Mouse (Mus musculus): ENCODE measurements around the gene Anxa9. TPM values are rescaled to one million over a fixed set of nuclear protein-coding genes. Genes with fewer than 3 reads are reported as not detected.
A peak's percentile ranks its signal among the peaks of the same experiment; 100 is the strongest.

The Anxa9 gene
- polyA plus RNA-seq, 1 experiment, result 1.5 TPM

GRCm38 (mm10) chr3:95314075-95314474 lies 7.1 kb upstream of the Anxa9 start:
- no peak for TF ChIP-seq POLR2A (IDR thresholded peaks at IDR 0.05; ENCODE audit: control insufficient read depth, extremely low read depth, insufficient read depth, low read length, poor library complexity)
- TF ChIP-seq CTCF (IDR thresholded peaks at IDR 0.05; ENCODE audit: borderline replicate concordance, control insufficient read depth, extremely low read depth, insufficient read depth, low read length, poor library complexity), result no peak
- Histone ChIP-seq H3K27me3 (ENCODE audit: control insufficient read depth, insufficient read depth, low read length) (no peaks in the 10 kb centered on the region), H3K4me1 (replicated peaks; ENCODE audit: control insufficient read depth, insufficient read depth, low read length) (peaks cover 23% of the 10 kb centered on the region), H3K36me3 (ENCODE audit: control insufficient read depth, insufficient read depth, low read length) (no peaks in the 10 kb centered on the region), H3K4me3 (ENCODE audit: control insufficient read depth, insufficient read depth, low read length) (no peak overlapping the region), H3K27ac (ENCODE audit: control insufficient read depth, insufficient read depth, low read length) (no peak overlapping the region)
- WGBS, result 88% methylated on average over 6 of the region's 6 CpGs
- DNase-seq, result no peak

- no peak for TF ChIP-seq POLR2A (IDR thresholded peaks at IDR 0.05; ENCODE audit: control insufficient read depth, extremely low read depth, insufficient read depth, low read length, poor library complexity)
- no peak for TF ChIP-seq CTCF (IDR thresholded peaks at IDR 0.05; ENCODE audit: borderline replicate concordance, control insufficient read depth, extremely low read depth, insufficient read depth, low read length, poor library complexity)
- WGBS, result 47% methylated on average over 7 of the region's 7 CpGs
- no peak overlapping the region for H3K27ac ChIP-seq (ENCODE audit: control insufficient read depth, insufficient read depth, low read length)
Measured at GRCm38 (mm10) chr3:95313476-95313875, 6.5 kb upstream of the Anxa9 start.

GRCm38 (mm10) chr3:95312623-95313022 lies 5.6 kb upstream of the Anxa9 start:
- no peak for DNase-seq
- Histone ChIP-seq H3K36me3 (ENCODE audit: control insufficient read depth, insufficient read depth, low read length) (no peaks in the 10 kb centered on the region), H3K27ac (ENCODE audit: control insufficient read depth, insufficient read depth, low read length) (no peak overlapping the region), H3K4me3 (ENCODE audit: control insufficient read depth, insufficient read depth, low read length) (no peak overlapping the region), H3K4me1 (replicated peaks; ENCODE audit: control insufficient read depth, insufficient read depth, low read length) (peaks cover 22% of the 10 kb centered on the region), H3K27me3 (ENCODE audit: control insufficient read depth, insufficient read depth, low read length) (no peaks in the 10 kb centered on the region)
- TF ChIP-seq POLR2A (IDR thresholded peaks at IDR 0.05; ENCODE audit: control insufficient read depth, extremely low read depth, insufficient read depth, low read length, poor library complexity), result no peak
- TF ChIP-seq CTCF (IDR thresholded peaks at IDR 0.05; ENCODE audit: borderline replicate concordance, control insufficient read depth, extremely low read depth, insufficient read depth, low read length, poor library complexity), result no peak
- 17% methylated on average over 6 of the region's 6 CpGs for WGBS

More at GRCm38 (mm10) chr3:95313476-95313875, 6.5 kb upstream of the Anxa9 start:
- Histone ChIP-seq H3K4me3 (ENCODE audit: control insufficient read depth, insufficient read depth, low read length) (no peak overlapping the region), H3K4me1 (replicated peaks; ENCODE audit: control insufficient read depth, insufficient read depth, low read length) (peaks cover 23% of the 10 kb centered on the region), H3K27me3 (ENCODE audit: control insufficient read depth, insufficient read depth, low read length) (no peaks in the 10 kb centered on the region), H3K36me3 (ENCODE audit: control insufficient read depth, insufficient read depth, low read length) (no peaks in the 10 kb centered on the region)
- no peak for DNase-seq

GRCm38 (mm10) chr3:95310968-95311882 lies 4.2 kb upstream of the Anxa9 start:
- Histone ChIP-seq H3K27ac (ENCODE audit: control insufficient read depth, insufficient read depth, low read length) (no peak overlapping the region), H3K4me3 (ENCODE audit: control insufficient read depth, insufficient read depth, low read length) (no peak overlapping the region), H3K36me3 (ENCODE audit: control insufficient read depth, insufficient read depth, low read length) (no peaks in the 10 kb centered on the region), H3K4me1 (replicated peaks; ENCODE audit: control insufficient read depth, insufficient read depth, low read length) (peaks cover 14% of the 10 kb centered on the region), H3K27me3 (ENCODE audit: control insufficient read depth, insufficient read depth, low read length) (no peaks in the 10 kb centered on the region)
- peak; percentile 64 for DNase-seq
- TF ChIP-seq POLR2A (IDR thresholded peaks at IDR 0.05; ENCODE audit: control insufficient read depth, extremely low read depth, insufficient read depth, low read length, poor library complexity) (no peak), CTCF (IDR thresholded peaks at IDR 0.05; ENCODE audit: borderline replicate concordance, control insufficient read depth, extremely low read depth, insufficient read depth, low read length, poor library complexity) (no peak)
- 63% methylated on average over 9 of the region's 9 CpGs for WGBS

GRCm38 (mm10) chr3:95310496-95310895 lies 3.5 kb upstream of the Anxa9 start:
- H3K4me1 ChIP-seq (replicated peaks; ENCODE audit: control insufficient read depth, insufficient read depth, low read length), result peaks cover 8% of the 10 kb centered on the region
- H3K36me3 ChIP-seq (ENCODE audit: control insufficient read depth, insufficient read depth, low read length), result no peaks in the 10 kb centered on the region
- H3K27ac ChIP-seq (ENCODE audit: control insufficient read depth, insufficient read depth, low read length), result no peak overlapping the region
- no peak for DNase-seq
- WGBS, result 89% methylated on average over 3 of the region's 3 CpGs
- no peaks in the 10 kb centered on the region for H3K27me3 ChIP-seq (ENCODE audit: control insufficient read depth, insufficient read depth, low read length)
- TF ChIP-seq POLR2A (IDR thresholded peaks at IDR 0.05; ENCODE audit: control insufficient read depth, extremely low read depth, insufficient read depth, low read length, poor library complexity) (no peak), CTCF (IDR thresholded peaks at IDR 0.05; ENCODE audit: borderline replicate concordance, control insufficient read depth, extremely low read depth, insufficient read depth, low read length, poor library complexity) (no peak)
- H3K4me3 ChIP-seq (ENCODE audit: control insufficient read depth, insufficient read depth, low read length), result no peak overlapping the region

- H3K4me1 ChIP-seq (replicated peaks; ENCODE audit: control insufficient read depth, insufficient read depth, low read length), result no peaks in the 10 kb centered on the region
- no peak for TF ChIP-seq POLR2A (IDR thresholded peaks at IDR 0.05; ENCODE audit: control insufficient read depth, extremely low read depth, insufficient read depth, low read length, poor library complexity)
- no peak for TF ChIP-seq CTCF (IDR thresholded peaks at IDR 0.05; ENCODE audit: borderline replicate concordance, control insufficient read depth, extremely low read depth, insufficient read depth, low read length, poor library complexity)
- no peaks in the 10 kb centered on the region for H3K27me3 ChIP-seq (ENCODE audit: control insufficient read depth, insufficient read depth, low read length)
- WGBS, result 88% methylated on average over 4 of the region's 4 CpGs
- no peak overlapping the region for H3K27ac ChIP-seq (ENCODE audit: control insufficient read depth, insufficient read depth, low read length)
- H3K36me3 ChIP-seq (ENCODE audit: control insufficient read depth, insufficient read depth, low read length), result no peaks in the 10 kb centered on the region
- no peak overlapping the region for H3K4me3 ChIP-seq (ENCODE audit: control insufficient read depth, insufficient read depth, low read length)
- DNase-seq, result no peak
Measured at GRCm38 (mm10) chr3:95306244-95306643, 732 bp downstream of the Anxa9 start.
